Comparison of ENCODE assay signal across 8 mouse cellular contexts in genomic region chr19:5922119-5922942, GRCm38 (mm10). TPM values are rescaled to one million over a fixed set of nuclear protein-coding genes. Genes with fewer than 3 reads are reported as not detected.
A peak's percentile ranks its signal among the peaks of the same experiment; 100 is the strongest.
DNase-seq lines count a peak whose midpoint lies in the region; ATAC-seq and TF ChIP-seq lines count a peak whose summit lies in the region.

No protein-coding gene starts in this region.

- no peak for DNase-seq in kidney, adult 8-10 months
- peak; percentile 76 for DNase-seq in heart, adult 8-10 months (ENCODE audit: low spot score)
- peak; percentile 31 to 58 for DNase-seq in kidney, postnatal 36 days
- DNase-seq in left cerebral cortex, adult 2 months (ENCODE audit: extremely low spot score in 1 of 2, low spot score in 2 of 2), result no peak
- no peak for DNase-seq in right cerebral cortex, adult 18-20 months

- ATAC-seq in kidney, embryonic 16.5 days (ENCODE audit: low FRiP score, low TSS enrichment), result no peak
- ATAC-seq in neural tube, embryonic 12.5 days (ENCODE audit: low FRiP score, low read depth), result no peak
- no peak for ATAC-seq in frontal cortex, adult (ENCODE audit: low TSS enrichment)

- no peaks in the 10 kb centered on the region for H3K27me3 ChIP-seq in kidney, embryonic 16.5 days (ENCODE audit: insufficient read depth, low read length)
- H3K27me3 ChIP-seq in neural tube, embryonic 12.5 days (replicated peaks), result peaks cover 8% of the 10 kb centered on the region; the same call in 1 of the 2 replicates

- peak overlapping the region; percentile 25; the same call in 1 of the 2 replicates for H3K27ac ChIP-seq in kidney, embryonic 16.5 days (ENCODE audit: low read length)
- H3K27ac ChIP-seq in neural tube, embryonic 12.5 days, result no peak overlapping the region
- H3K27ac ChIP-seq in left cerebral cortex, adult 2 months, result no peak overlapping the region

- intact Hi-C loops in left cerebral cortex, adult 2 months (cut with DNase I), result no loop called here

- TF ChIP-seq CTCF in left cerebral cortex, adult 2 months (IDR thresholded peaks at IDR 0.05), result no peak

- H3K9ac ChIP-seq in kidney, embryonic 16.5 days (replicated peaks; ENCODE audit: low read length), result peak overlapping the region; percentile 84
- H3K9ac ChIP-seq in neural tube, embryonic 12.5 days, result no peak overlapping the region

- peaks cover 11% of the 10 kb centered on the region for H3K36me3 ChIP-seq in kidney, embryonic 16.5 days (ENCODE audit: insufficient read depth, low read length)
- peaks cover 9% of the 10 kb centered on the region; the same call in 1 of the 2 replicates for H3K36me3 ChIP-seq in neural tube, embryonic 12.5 days

- peak overlapping the region; percentile 25 for H3K4me3 ChIP-seq in kidney, embryonic 16.5 days (ENCODE audit: low read length)
- H3K4me3 ChIP-seq in neural tube, embryonic 12.5 days, result no peak overlapping the region
- H3K4me3 ChIP-seq in left cerebral cortex, adult 2 months, result no peak overlapping the region

- peak overlapping the region; percentile 91 for H3K4me2 ChIP-seq in kidney, embryonic 16.5 days (replicated peaks; ENCODE audit: low read depth, low read length)
- H3K4me2 ChIP-seq in neural tube, embryonic 12.5 days (replicated peaks), result 0 out of 2 replicates have a peak overlapping the region, but pooled peaks have one; percentile 25

- no peaks in the 10 kb centered on the region for H3K9me3 ChIP-seq in kidney, embryonic 16.5 days (ENCODE audit: low read length)
- no peaks in the 10 kb centered on the region for H3K9me3 ChIP-seq in neural tube, embryonic 12.5 days

- H3K4me1 ChIP-seq in kidney, embryonic 16.5 days (ENCODE audit: insufficient read depth, low read length), result peaks cover 39% of the 10 kb centered on the region
- H3K4me1 ChIP-seq in neural tube, embryonic 12.5 days, result peaks cover 20% of the 10 kb centered on the region

- WGBS in kidney, embryonic 16.5 days, result 67% methylated on average over 15 of the region's 15 CpGs
- WGBS in neural tube, embryonic 12.5 days, result 81% methylated on average over 15 of the region's 15 CpGs

RNA-seq across cellular contexts. Expression of gene Cdc42ep2, which starts 2.3 kb away (rescaled TPM):
- 16.5 and 17.3 TPM in 2 replicates for polyA plus RNA-seq in kidney, embryonic 16.5 days (2015; fragmentation: Nextera tagmentation; extraction: Ambion mirVana)
- 1 to 10 TPM; 6.0 to 9.7 (median 8.9) TPM for total RNA-seq in heart, adult 8-10 months (2022)
- polyA plus RNA-seq in neural tube, embryonic 12.5 days (2016; fragmentation: Nextera tagmentation; extraction: Ambion mirVana), result 4.7 and 5.7 TPM in 2 replicates
- total RNA-seq in left cerebral cortex, adult 2 months (2021), result 1 to 10 TPM; 4.7 to 4.9 TPM

RNA-seq across cellular contexts. Expression of gene Dpf2, which starts 9.5 kb away (rescaled TPM):
- 185 and 188 TPM in 2 replicates for polyA plus RNA-seq in kidney, embryonic 16.5 days (2015; fragmentation: Nextera tagmentation; extraction: Ambion mirVana)
- 10 to 100 TPM; 71.9 to 95.2 (median 81.1) TPM for total RNA-seq in heart, adult 8-10 months (2022)
- 156 and 174 TPM in 2 replicates for polyA plus RNA-seq in neural tube, embryonic 12.5 days (2016; fragmentation: Nextera tagmentation; extraction: Ambion mirVana)
- total RNA-seq in left cerebral cortex, adult 2 months (2021), result 100 to 1,000 TPM in 1 of 2 experiments, 10 to 100 TPM in 1; 94.8 to 100 TPM

RNA-seq across cellular contexts. Expression of gene Tigd3, which starts 28.4 kb away (rescaled TPM):
- 3.7 and 4.4 TPM in 2 replicates for polyA plus RNA-seq in kidney, embryonic 16.5 days (2015; fragmentation: Nextera tagmentation; extraction: Ambion mirVana)
- total RNA-seq in heart, adult 8-10 months (2022), result under 1 TPM; 0.23 to 0.50 (median 0.34) TPM
- polyA plus RNA-seq in neural tube, embryonic 12.5 days (2016; fragmentation: Nextera tagmentation; extraction: Ambion mirVana), result 10.5 and 11.8 TPM in 2 replicates
- total RNA-seq in left cerebral cortex, adult 2 months (2021), result 1 to 10 TPM; 4.3 to 4.7 TPM

RNA-seq across cellular contexts. Expression of gene Pola2, which starts 41.7 kb away (rescaled TPM):
- 77.7 and 82.1 TPM in 2 replicates for polyA plus RNA-seq in kidney, embryonic 16.5 days (2015; fragmentation: Nextera tagmentation; extraction: Ambion mirVana)
- total RNA-seq in heart, adult 8-10 months (2022), result 10 to 100 TPM in 2 of 4 experiments, 1 to 10 TPM in 2; 7.8 to 13.5 (median 9.3) TPM
- 44.4 and 46.6 TPM in 2 replicates for polyA plus RNA-seq in neural tube, embryonic 12.5 days (2016; fragmentation: Nextera tagmentation; extraction: Ambion mirVana)
- 1 to 10 TPM; 5.0 to 6.4 TPM for total RNA-seq in left cerebral cortex, adult 2 months (2021)

RNA-seq across cellular contexts. Expression of gene Slc25a45, which starts 44.7 kb away (rescaled TPM):
- 14.8 and 15.7 TPM in 2 replicates for polyA plus RNA-seq in kidney, embryonic 16.5 days (2015; fragmentation: Nextera tagmentation; extraction: Ambion mirVana)
- total RNA-seq in heart, adult 8-10 months (2022), result 1 to 10 TPM; 2.4 to 3.8 (median 2.8) TPM
- 1.7 and 2.5 TPM in 2 replicates for polyA plus RNA-seq in neural tube, embryonic 12.5 days (2016; fragmentation: Nextera tagmentation; extraction: Ambion mirVana)
- total RNA-seq in left cerebral cortex, adult 2 months (2021), result 1 to 10 TPM; 2.5 to 2.7 TPM

Comparison
In these comparisons a context has a peak if more than half of its experiments do, and no peak if none do; other contexts are left out.
1. DNase-seq: peak in heart, adult 8-10 months (single experiment) and kidney, postnatal 36 days (2 of 2); none in kidney, adult 8-10 months (0 of 2), left cerebral cortex, adult 2 months (0 of 2) and right cerebral cortex, adult 18-20 months (single experiment).